Mouse (Mus musculus) kidney, adult 2 months (tissue): ENCODE measurements at regions not wholly inside any gene's neighbourhood (a gene's known extent, or its start where the extent isn't known, plus 50 kb on each side); places are given as distances from the start of the nearest gene placed in this dataset.

Experiments used
- CTCF ChIP-seq: fragments of 200-500 bp; conservative IDR thresholded peaks from 2 replicates; pipeline ENCODE4 v1.5.1; 2011; ENCODE audit warnings: low read depth, mild to moderate bottlenecking, control low read depth, low read length, moderate library complexity, mixed read lengths; ENCODE audit not compliant: insufficient read depth, insufficient read length
- POLR2A ChIP-seq: fragments of 200-500 bp; IDR thresholded peaks from one replicate; pipeline ENCODE4 v1.6.1; 2011; ENCODE audit warnings: low read depth, low read length, control low read depth

DNA sequence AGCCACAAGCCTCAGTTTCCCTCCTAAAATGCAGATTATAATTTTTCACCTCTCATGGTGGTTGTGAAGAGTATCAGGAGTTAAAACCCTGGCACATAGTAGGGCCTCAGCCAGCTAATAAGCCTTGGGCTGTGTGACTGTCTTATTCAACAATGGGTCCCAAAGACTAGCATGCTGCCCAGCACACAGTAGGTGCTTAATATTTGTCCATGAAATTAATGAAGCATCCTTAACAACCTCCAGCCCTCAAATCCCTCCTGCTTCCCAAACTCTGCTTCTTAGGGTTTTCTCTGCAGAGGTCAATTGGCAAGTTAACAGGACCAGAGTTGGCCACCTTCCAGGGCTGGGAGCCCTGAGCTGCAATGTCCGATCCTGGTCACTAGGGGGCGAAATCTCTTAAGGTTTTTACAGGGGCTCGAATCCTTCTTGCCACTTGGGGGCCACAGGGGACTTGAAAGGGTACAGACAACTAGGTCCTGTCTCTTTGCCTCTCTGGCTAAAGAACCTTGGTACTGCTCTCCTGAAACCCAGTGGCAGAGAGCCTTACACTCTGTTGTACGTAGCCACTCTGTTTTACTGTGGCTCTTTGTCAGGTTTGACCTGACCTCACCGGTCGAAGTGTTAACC is 81.6 kb upstream of the Nek6 start:
- TF ChIP-seq CTCF, result peak; percentile 83
- TF ChIP-seq POLR2A, result no peak
